Mouse (Mus musculus) forebrain, embryonic 15.5 days (tissue): ENCODE results near the gene Gm38392. TPM values are rescaled to one million over a fixed set of nuclear protein-coding genes. Genes with fewer than 3 reads are reported as not detected.

ENCODE experiments used
- ATAC-seq: fragments of 200-750 bp; cut with Nextera tagmentation; replicated peaks from 2 replicates; pipeline ENCODE4 v1.8.0; 2017; ENCODE audit warnings: mild to moderate bottlenecking, moderate TSS enrichment, moderate library complexity
- H3K27ac ChIP-seq: fragments of 300-500 bp; sonication (generic); replicated peaks from 2 replicates; pipeline ENCODE4 v1.5.1; 2015; ENCODE audit warnings: mild to moderate bottlenecking, inconsistent platforms
- H3K27me3 ChIP-seq: fragments of 300-500 bp; sonication (generic); 2 replicates; pipeline ENCODE4 v1.6.1; 2015; ENCODE audit warnings: inconsistent platforms
- H3K36me3 ChIP-seq: fragments of 300-500 bp; sonication (generic); 2 replicates; pipeline ENCODE4 v1.6.1; 2015; ENCODE audit warnings: mild to moderate bottlenecking, inconsistent platforms
- H3K4me1 ChIP-seq: fragments of 300-500 bp; sonication (generic); 2 replicates; pipeline ENCODE4 v1.6.1; 2015; ENCODE audit warnings: inconsistent platforms
- H3K4me2 ChIP-seq: fragments of 300-500 bp; sonication (generic); replicated peaks from 2 replicates; pipeline ENCODE4 v1.6.1; 2015; ENCODE audit warnings: mild to moderate bottlenecking, inconsistent platforms
- H3K4me3 ChIP-seq: fragments of 300-500 bp; sonication (generic); 2 replicates; pipeline ENCODE4 v1.5.1; 2015; ENCODE audit warnings: mild to moderate bottlenecking, inconsistent platforms
- H3K9ac ChIP-seq: fragments of 300-500 bp; sonication (generic); replicated peaks from 2 replicates; pipeline ENCODE4 v1.6.1; 2015; ENCODE audit warnings: mild to moderate bottlenecking, inconsistent platforms
- H3K9me3 ChIP-seq: fragments of 300-500 bp; sonication (generic); 2 replicates; pipeline ENCODE4 v1.6.1; 2016; ENCODE audit warnings: inconsistent platforms
- WGBS: fragments of 180-500 bp; shearing (Covaris S2); methylation state at CpG from one replicate; pipeline ENCODE4 v1.1.7; 2015; ENCODE audit warnings: mixed read lengths; 5-methylcytosine and 5-hydroxymethylcytosine counted together
- polyA plus RNA-seq: library from polyadenylated mRNA; unstranded; fragments of >200 nt; fragmentation: Nextera tagmentation; extraction: Ambion mirVana; gene quantifications from 2 replicates; pipeline ENCODE4 v1.2.1, GENCODE M21; 2015

The Gm38392 gene
- polyA plus RNA-seq: 0.23 TPM in 1 of 2 replicates, not detected in the other

GRCm38 (mm10) chr3:88287110-88287509 is at the start of gene Gm38392:
Gm38392 (minus strand) TSS chr3:88287210.
- Histone ChIP-seq H3K9me3 (no peaks in the 10 kb centered on the region), H3K4me2 (no peak within 1 kb of the TSS), H3K36me3 (no peaks in the 10 kb centered on the region), H3K27me3 (no peaks in the 10 kb centered on the region), H3K27ac (no peak within 1 kb of the TSS), H3K9ac (no peak within 1 kb of the TSS), H3K4me1 (no peaks in the 10 kb centered on the region), H3K4me3 (no peak within 1 kb of the TSS)
- WGBS: 97% methylated on average over 4 of the region's 4 CpGs
- ATAC-seq: no peak

- peak within 1 kb of the TSS; percentile 71 for H3K4me3 ChIP-seq
- no peaks in the 10 kb centered on the region for H3K9me3 ChIP-seq
- peak within 1 kb of the TSS; percentile 72 for H3K4me2 ChIP-seq
- no peaks in the 10 kb centered on the region for H3K27me3 ChIP-seq
- H3K4me1 ChIP-seq: peaks cover 20% of the 10 kb centered on the region
- peak; percentile 97 for ATAC-seq
- 2% methylated on average over 60 of the region's 66 CpGs for WGBS
- H3K36me3 ChIP-seq: 0 out of 2 replicates have a peak, but pooled peaks cover 4% of the 10 kb centered on the region
- peak within 1 kb of the TSS; percentile 95 for H3K27ac ChIP-seq
- peak within 1 kb of the TSS; percentile 91 for H3K9ac ChIP-seq
Observed at GRCm38 (mm10) chr3:88336058-88337013, 49.3 kb upstream of the Gm38392 start, which contains the start of the genes Tmem79 and Smg5. Tmem79 (minus strand) TSS chr3:88336148. Smg5 (plus strand) TSS chr3:88336260.

- Histone ChIP-seq H3K36me3 (0 out of 2 replicates have a peak, but pooled peaks cover under 1% of the 10 kb centered on the region), H3K9ac (peak overlapping the region; percentile 66), H3K4me2 (peak overlapping the region; percentile 72), H3K4me1 (peaks cover 20% of the 10 kb centered on the region), H3K27me3 (no peaks in the 10 kb centered on the region), H3K4me3 (peak overlapping the region; percentile 71), H3K27ac (peak overlapping the region; percentile 95), H3K9me3 (no peaks in the 10 kb centered on the region)
- ATAC-seq: peak; percentile 57
- WGBS: under 1% methylated on average over 27 of the region's 27 CpGs
Observed at GRCm38 (mm10) chr3:88335436-88336053, 48.5 kb upstream of the Gm38392 start.

- Histone ChIP-seq H3K4me3 (peak overlapping the region; percentile 71), H3K36me3 (no peaks in the 10 kb centered on the region), H3K9me3 (no peaks in the 10 kb centered on the region), H3K27ac (no peak overlapping the region), H3K27me3 (no peaks in the 10 kb centered on the region), H3K4me1 (peaks cover 20% of the 10 kb centered on the region), H3K9ac (peak overlapping the region; percentile 66), H3K4me2 (peak overlapping the region; percentile 72)
- WGBS: 38% methylated on average over 3 of the region's 3 CpGs
- ATAC-seq: no peak
Observed at GRCm38 (mm10) chr3:88334902-88335435, 48.0 kb upstream of the Gm38392 start.

- no peaks in the 10 kb centered on the region for H3K27me3 ChIP-seq
- H3K36me3 ChIP-seq: no peaks in the 10 kb centered on the region
- no peak overlapping the region for H3K9ac ChIP-seq
- H3K27ac ChIP-seq: no peak overlapping the region
- no peak for ATAC-seq
- H3K4me3 ChIP-seq: no peak overlapping the region
- no peaks in the 10 kb centered on the region for H3K9me3 ChIP-seq
- no peak overlapping the region for H3K4me2 ChIP-seq
- WGBS: 63% methylated on average over 12 of the region's 12 CpGs
- H3K4me1 ChIP-seq: peaks cover 20% of the 10 kb centered on the region
Observed at GRCm38 (mm10) chr3:88334029-88334658, 47.1 kb upstream of the Gm38392 start.

- no peak overlapping the region for H3K4me2 ChIP-seq
- ATAC-seq: no peak
- H3K4me3 ChIP-seq: no peak overlapping the region
- 16% methylated on average over 2 of the region's 2 CpGs for WGBS
- H3K36me3 ChIP-seq: peaks cover 6% of the 10 kb centered on the region; the same call in 1 of the 2 replicates
- H3K9ac ChIP-seq: no peak overlapping the region
- no peak overlapping the region for H3K27ac ChIP-seq
- no peaks in the 10 kb centered on the region for H3K9me3 ChIP-seq
- peaks cover 8% of the 10 kb centered on the region for H3K4me1 ChIP-seq
- no peaks in the 10 kb centered on the region for H3K27me3 ChIP-seq
Observed at GRCm38 (mm10) chr3:88331282-88331681, 44.3 kb upstream of the Gm38392 start.

- Histone ChIP-seq H3K9ac (no peak overlapping the region), H3K27ac (no peak overlapping the region), H3K27me3 (no peaks in the 10 kb centered on the region), H3K4me1 (peaks cover 14% of the 10 kb centered on the region), H3K9me3 (no peaks in the 10 kb centered on the region), H3K4me2 (no peak overlapping the region), H3K36me3 (peaks cover 6% of the 10 kb centered on the region; the same call in 1 of the 2 replicates), H3K4me3 (no peak overlapping the region)
- ATAC-seq: no peak
- WGBS: 81% methylated on average over 5 of the region's 5 CpGs
Observed at GRCm38 (mm10) chr3:88328956-88329355, 41.9 kb upstream of the Gm38392 start.

GRCm38 (mm10) chr3:88324951-88325405 is 38.0 kb upstream of the Gm38392 start, which contains the start of gene Glmp:
Glmp (plus strand) TSS chr3:88325023.
- WGBS: 2% methylated on average over 10 of the region's 10 CpGs
- Histone ChIP-seq H3K27me3 (no peaks in the 10 kb centered on the region), H3K36me3 (peaks cover 46% of the 10 kb centered on the region), H3K9ac (peak within 1 kb of the TSS; percentile 68), H3K4me2 (peak within 1 kb of the TSS; percentile 70), H3K4me1 (peaks cover 14% of the 10 kb centered on the region), H3K27ac (no peak within 1 kb of the TSS), H3K4me3 (peak within 1 kb of the TSS; percentile 52), H3K9me3 (no peaks in the 10 kb centered on the region)
- peak; percentile 76 for ATAC-seq

- H3K27me3 ChIP-seq: no peaks in the 10 kb centered on the region
- H3K4me1 ChIP-seq: peaks cover 27% of the 10 kb centered on the region
- ATAC-seq: no peak
- H3K36me3 ChIP-seq: peaks cover 48% of the 10 kb centered on the region
- H3K27ac ChIP-seq: no peak overlapping the region
- no peak overlapping the region for H3K9ac ChIP-seq
- H3K9me3 ChIP-seq: no peaks in the 10 kb centered on the region
- H3K4me2 ChIP-seq: no peak overlapping the region
- no peak overlapping the region for H3K4me3 ChIP-seq
- 93% methylated on average over 1 of the region's 1 CpGs for WGBS
Observed at GRCm38 (mm10) chr3:88299172-88299571, 12.2 kb upstream of the Gm38392 start.

- H3K4me1 ChIP-seq: peaks cover 27% of the 10 kb centered on the region
- H3K27me3 ChIP-seq: no peaks in the 10 kb centered on the region
- H3K4me2 ChIP-seq: peak overlapping the region; percentile 64
- ATAC-seq: 0 out of 2 replicates have a peak, but pooled peaks have one; percentile 3
- H3K9me3 ChIP-seq: no peaks in the 10 kb centered on the region
- H3K9ac ChIP-seq: peak overlapping the region; percentile 91
- H3K27ac ChIP-seq: peak overlapping the region; percentile 97
- H3K4me3 ChIP-seq: peak overlapping the region; percentile 89
- under 1% methylated on average over 30 of the region's 30 CpGs for WGBS
- peaks cover 32% of the 10 kb centered on the region for H3K36me3 ChIP-seq
Observed at GRCm38 (mm10) chr3:88297321-88297851, 10.4 kb upstream of the Gm38392 start.
